Mouse (Mus musculus) midbrain, embryonic 15.5 days (tissue): ENCODE measurements around the gene Commd1. TPM values are rescaled to one million over a fixed set of nuclear protein-coding genes. Genes with fewer than 3 reads are reported as not detected.
A peak's percentile ranks its signal among the peaks of the same experiment; 100 is the strongest.

Source experiments
- ATAC-seq: fragments of 200-750 bp; cut with Nextera tagmentation; replicated peaks from 2 replicates; pipeline ENCODE4 v1.8.0; 2017; ENCODE audit warnings: moderate TSS enrichment
- H3K27ac ChIP-seq: fragments of 300-500 bp; sonication (generic); 2 replicates; pipeline ENCODE4 v1.5.1; 2015; ENCODE audit warnings: mild to moderate bottlenecking, inconsistent platforms
- H3K27me3 ChIP-seq: fragments of 300-500 bp; sonication (generic); replicated peaks from 2 replicates; pipeline ENCODE4 v1.6.1; 2015; ENCODE audit warnings: inconsistent platforms
- H3K36me3 ChIP-seq: fragments of 300-500 bp; sonication (generic); replicated peaks from 2 replicates; pipeline ENCODE4 v1.6.1; 2015; ENCODE audit warnings: inconsistent platforms
- H3K4me1 ChIP-seq: fragments of 300-500 bp; sonication (generic); 2 replicates; pipeline ENCODE4 v1.6.1; 2015; ENCODE audit warnings: inconsistent platforms
- H3K4me2 ChIP-seq: fragments of 300-500 bp; sonication (generic); 2 replicates; pipeline ENCODE4 v1.6.1; 2015; ENCODE audit warnings: inconsistent platforms, mild to moderate bottlenecking, moderate library complexity
- H3K4me3 ChIP-seq: fragments of 300-500 bp; sonication (generic); 2 replicates; pipeline ENCODE4 v1.5.1; 2015; ENCODE audit warnings: mild to moderate bottlenecking, inconsistent platforms
- H3K9ac ChIP-seq: fragments of 300-500 bp; sonication (generic); 2 replicates; pipeline ENCODE4 v1.6.1; 2015; ENCODE audit warnings: mild to moderate bottlenecking, inconsistent platforms
- H3K9me3 ChIP-seq: fragments of 300-500 bp; sonication (generic); 2 replicates; pipeline ENCODE4 v1.6.1; 2016; ENCODE audit warnings: inconsistent platforms
- WGBS: fragments of 180-500 bp; shearing (Covaris S2); methylation state at CpG from one replicate; pipeline ENCODE4 v1.1.7; 2015; ENCODE audit warnings: mixed read lengths; 5-methylcytosine and 5-hydroxymethylcytosine counted together
- polyA plus RNA-seq: library from polyadenylated mRNA; unstranded; fragments of >200 nt; fragmentation: Nextera tagmentation; extraction: Ambion mirVana; gene quantifications from 2 replicates; pipeline ENCODE4 v1.2.1, GENCODE M21; 2015

Gene Commd1
- polyA plus RNA-seq, 1 experiment from 2014 or later, result 241 TPM

GRCm38 (mm10) chr11:22873383-22873782 lies 108.8 kb downstream of the Commd1 start:
- Histone ChIP-seq H3K4me1 (peaks cover 25% of the 10 kb centered on the region), H3K4me2 (no peak overlapping the region), H3K9ac (no peak overlapping the region), H3K27ac (no peak overlapping the region), H3K4me3 (no peak overlapping the region), H3K27me3 (no peaks in the 10 kb centered on the region), H3K9me3 (no peaks in the 10 kb centered on the region), H3K36me3 (no peaks in the 10 kb centered on the region)
- ATAC-seq, result no peak
- WGBS, result 59% methylated on average over 4 of the region's 4 CpGs

GRCm38 (mm10) chr11:22872307-22872680 lies 109.9 kb downstream of the Commd1 start:
- Histone ChIP-seq H3K4me1 (peaks cover 25% of the 10 kb centered on the region), H3K27ac (no peak overlapping the region), H3K27me3 (no peaks in the 10 kb centered on the region), H3K4me3 (no peak overlapping the region), H3K9ac (no peak overlapping the region), H3K36me3 (no peaks in the 10 kb centered on the region), H3K4me2 (no peak overlapping the region), H3K9me3 (no peaks in the 10 kb centered on the region)
- ATAC-seq, result no peak
- WGBS, result 62% methylated on average over 4 of the region's 4 CpGs

GRCm38 (mm10) chr11:22871628-22872306 lies 110.4 kb downstream of the Commd1 start:
- Histone ChIP-seq H3K27ac (no peak overlapping the region), H3K4me3 (no peak overlapping the region), H3K27me3 (no peaks in the 10 kb centered on the region), H3K9me3 (no peaks in the 10 kb centered on the region), H3K9ac (no peak overlapping the region), H3K4me2 (no peak overlapping the region), H3K36me3 (no peaks in the 10 kb centered on the region), H3K4me1 (peaks cover 25% of the 10 kb centered on the region)
- WGBS, result 63% methylated on average over 7 of the region's 7 CpGs
- ATAC-seq, result no peak

- ATAC-seq, result no peak
- Histone ChIP-seq H3K36me3 (no peaks in the 10 kb centered on the region), H3K4me2 (no peak overlapping the region), H3K27me3 (no peaks in the 10 kb centered on the region), H3K4me3 (no peak overlapping the region), H3K27ac (no peak overlapping the region), H3K9me3 (no peaks in the 10 kb centered on the region), H3K4me1 (0 out of 2 replicates have a peak, but pooled peaks cover 5% of the 10 kb centered on the region), H3K9ac (no peak overlapping the region)
- 91% methylated on average over 8 of the region's 8 CpGs for WGBS
Observed at GRCm38 (mm10) chr11:22868582-22868981, 113.6 kb downstream of the Commd1 start.

- ATAC-seq, result no peak
- 85% methylated on average over 5 of the region's 5 CpGs for WGBS
- H3K9ac ChIP-seq, result no peak overlapping the region
- no peak overlapping the region for H3K27ac ChIP-seq
- 0 out of 2 replicates have a peak, but pooled peaks cover 3% of the 10 kb centered on the region for H3K27me3 ChIP-seq
- H3K4me1 ChIP-seq, result 0 out of 2 replicates have a peak, but pooled peaks cover under 1% of the 10 kb centered on the region
- no peak overlapping the region for H3K4me3 ChIP-seq
- no peaks in the 10 kb centered on the region for H3K36me3 ChIP-seq
- no peaks in the 10 kb centered on the region for H3K9me3 ChIP-seq
- no peak overlapping the region for H3K4me2 ChIP-seq
Observed at GRCm38 (mm10) chr11:22867691-22868090, 114.5 kb downstream of the Commd1 start.

GRCm38 (mm10) chr11:22865635-22866246 lies 116.4 kb downstream of the Commd1 start:
- ATAC-seq, result no peak
- Histone ChIP-seq H3K4me1 (no peaks in the 10 kb centered on the region), H3K27me3 (peaks cover 17% of the 10 kb centered on the region), H3K9me3 (no peaks in the 10 kb centered on the region), H3K27ac (no peak overlapping the region), H3K36me3 (no peaks in the 10 kb centered on the region), H3K4me3 (no peak overlapping the region), H3K4me2 (no peak overlapping the region), H3K9ac (no peak overlapping the region)
- 86% methylated on average over 7 of the region's 7 CpGs for WGBS

- peaks cover 28% of the 10 kb centered on the region for H3K27me3 ChIP-seq
- WGBS, result 53% methylated on average over 8 of the region's 8 CpGs
Observed at GRCm38 (mm10) chr11:22864305-22865060, 117.7 kb downstream of the Commd1 start.

GRCm38 (mm10) chr11:22863581-22863980 lies 118.6 kb downstream of the Commd1 start:
- 43% methylated on average over 4 of the region's 4 CpGs for WGBS
- Histone ChIP-seq H3K36me3 (no peaks in the 10 kb centered on the region), H3K9me3 (no peaks in the 10 kb centered on the region), H3K27ac (no peak overlapping the region), H3K4me2 (no peak overlapping the region), H3K27me3 (peaks cover 36% of the 10 kb centered on the region), H3K4me3 (no peak overlapping the region), H3K4me1 (peaks cover 16% of the 10 kb centered on the region), H3K9ac (no peak overlapping the region)
- no peak for ATAC-seq

More at GRCm38 (mm10) chr11:22864305-22865060, 117.7 kb downstream of the Commd1 start:
- Histone ChIP-seq H3K9ac (no peak overlapping the region), H3K36me3 (no peaks in the 10 kb centered on the region), H3K4me2 (no peak overlapping the region), H3K4me1 (peaks cover 10% of the 10 kb centered on the region), H3K9me3 (no peaks in the 10 kb centered on the region), H3K4me3 (no peak overlapping the region), H3K27ac (no peak overlapping the region)
- no peak for ATAC-seq

- H3K4me3 ChIP-seq, result no peak overlapping the region
- no peaks in the 10 kb centered on the region for H3K36me3 ChIP-seq
- no peak overlapping the region for H3K9ac ChIP-seq
- H3K9me3 ChIP-seq, result no peaks in the 10 kb centered on the region
- no peak overlapping the region for H3K4me2 ChIP-seq
- no peak overlapping the region for H3K27ac ChIP-seq
- WGBS, result 76% methylated on average over 4 of the region's 4 CpGs
- H3K27me3 ChIP-seq, result peaks cover 58% of the 10 kb centered on the region
- H3K4me1 ChIP-seq, result peaks cover 24% of the 10 kb centered on the region
- no peak for ATAC-seq
Observed at GRCm38 (mm10) chr11:22861315-22861714, 120.9 kb downstream of the Commd1 start.

GRCm38 (mm10) chr11:22860335-22861227 lies 121.6 kb downstream of the Commd1 start, which contains the start of gene B3gnt2:
Gene B3gnt2 (minus strand): TSS chr11:22860961.
- peaks cover 58% of the 10 kb centered on the region for H3K27me3 ChIP-seq

GRCm38 (mm10) chr11:22859633-22860334 lies 122.4 kb downstream of the Commd1 start:
- ATAC-seq, result peak; percentile 92
- under 1% methylated on average over 54 of the region's 55 CpGs for WGBS
- 0 out of 2 replicates have a peak overlapping the region, but pooled peaks have one; percentile 19 for H3K27ac ChIP-seq

More at GRCm38 (mm10) chr11:22860335-22861227, 121.6 kb downstream of the Commd1 start, which contains the start of gene B3gnt2:
- H3K4me2 ChIP-seq, result peak within 1 kb of the TSS; percentile 97
- 0 out of 2 replicates have a peak within 1 kb of the TSS, but pooled peaks have one; percentile 19 for H3K27ac ChIP-seq
- peak; percentile 12; the same call in 1 of the 2 replicates for ATAC-seq
- 5% methylated on average over 41 of the region's 41 CpGs for whole genome bisulfite sequencing
- peak within 1 kb of the TSS; percentile 74 for H3K4me3 ChIP-seq
- H3K9me3 ChIP-seq, result no peaks in the 10 kb centered on the region
- peaks cover 24% of the 10 kb centered on the region for H3K4me1 ChIP-seq
- H3K36me3 ChIP-seq, result no peaks in the 10 kb centered on the region
- H3K9ac ChIP-seq, result peak within 1 kb of the TSS; percentile 51; the same call in 1 of the 2 replicates

More at GRCm38 (mm10) chr11:22859633-22860334, 122.4 kb downstream of the Commd1 start:
- H3K27me3 ChIP-seq, result peaks cover 58% of the 10 kb centered on the region
- H3K4me1 ChIP-seq, result peaks cover 24% of the 10 kb centered on the region
- peak overlapping the region; percentile 74 for H3K4me3 ChIP-seq
- H3K9ac ChIP-seq, result peak overlapping the region; percentile 51
- H3K9me3 ChIP-seq, result no peaks in the 10 kb centered on the region
- H3K36me3 ChIP-seq, result no peaks in the 10 kb centered on the region
- peak overlapping the region; percentile 97 for H3K4me2 ChIP-seq
